Mouse (Mus musculus): ENCODE results near the gene Parp12. TPM values are rescaled to one million over a fixed set of nuclear protein-coding genes. Genes with fewer than 3 reads are reported as not detected.

The Parp12 gene
- polyA plus RNA-seq, 1 experiment from 2014 or later, result 49.2 TPM

GRCm38 (mm10) chr6:39074186-39074585 is 44.0 kb downstream of the Parp12 start:
- Histone ChIP-seq H3K4me3 (ENCODE audit: inconsistent target) (no peak overlapping the region), H3K79me2 (ENCODE audit: inconsistent target) (no peaks in the 10 kb centered on the region), H3K27ac (no peak overlapping the region), H3K36me3 (ENCODE audit: inconsistent target) (peaks cover 72% of the 10 kb centered on the region)

DNA sequence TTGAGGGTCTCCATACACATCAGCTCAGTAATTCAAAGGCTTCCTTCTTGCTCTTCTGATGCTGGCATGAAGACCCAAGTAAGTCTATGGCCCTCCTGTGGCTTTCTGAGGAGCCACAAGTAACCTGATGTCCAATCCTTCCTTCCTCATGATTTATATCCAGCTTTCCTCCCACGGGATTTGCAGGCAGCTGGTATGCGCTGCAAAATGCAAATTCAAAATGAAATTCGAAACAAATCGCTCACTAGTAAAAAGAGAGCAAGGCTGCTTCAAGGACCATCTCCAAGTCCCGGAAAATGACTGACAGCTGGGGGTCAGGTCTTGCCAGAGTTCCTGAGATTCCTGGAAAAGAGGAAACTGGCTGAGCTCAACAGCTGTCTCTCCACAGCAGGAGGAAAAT is 45.5 kb downstream of the Parp12 start:
- no peaks in the 10 kb centered on the region for H3K79me2 ChIP-seq (ENCODE audit: inconsistent target)
- no peak overlapping the region for H3K4me3 ChIP-seq (ENCODE audit: inconsistent target)
- 88% methylated on average over 5 of the region's 5 CpGs for WGBS (ENCODE audit: missing documents)
- H3K27ac ChIP-seq, result no peak overlapping the region
- peaks cover 59% of the 10 kb centered on the region for H3K36me3 ChIP-seq (ENCODE audit: inconsistent target)

- H3K36me3 ChIP-seq (ENCODE audit: inconsistent target), result peaks cover 57% of the 10 kb centered on the region; the same call in 1 of the 2 replicates
- WGBS (ENCODE audit: missing documents), result 64% methylated on average over 12 of the region's 12 CpGs
- no peak overlapping the region for H3K27ac ChIP-seq
Observed at GRCm38 (mm10) chr6:39066935-39067578, 51.1 kb downstream of the Parp12 start.

DNA sequence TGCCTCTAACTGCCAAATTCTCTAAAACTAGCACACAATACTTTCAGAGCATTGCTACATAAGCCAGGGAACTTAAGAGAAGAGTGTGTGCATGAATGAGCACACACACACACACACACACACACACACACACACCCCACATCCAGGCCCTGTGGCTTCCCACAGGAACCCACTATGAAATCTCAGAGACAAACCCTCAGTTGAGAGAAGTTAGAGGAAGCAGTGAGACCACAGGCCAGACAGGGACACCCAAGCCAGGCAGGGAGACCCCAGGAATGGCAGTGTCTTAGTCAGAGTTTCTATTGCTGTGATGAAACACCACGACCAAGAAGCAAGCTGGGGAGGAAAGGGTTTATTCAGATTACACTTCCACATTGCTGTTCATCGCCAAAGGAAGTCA is 54.6 kb downstream of the Parp12 start:
- no peaks in the 10 kb centered on the region for H3K79me2 ChIP-seq (ENCODE audit: inconsistent target)
- H3K4me3 ChIP-seq (ENCODE audit: inconsistent target), result no peak overlapping the region
- no peak overlapping the region for H3K27ac ChIP-seq
- 16% methylated on average over 2 of the region's 2 CpGs for WGBS (ENCODE audit: missing documents)
- H3K36me3 ChIP-seq (ENCODE audit: inconsistent target), result peaks cover 63% of the 10 kb centered on the region

More at GRCm38 (mm10) chr6:39066935-39067578, 51.1 kb downstream of the Parp12 start:
- Histone ChIP-seq H3K4me3 (ENCODE audit: inconsistent target) (no peak overlapping the region), H3K79me2 (ENCODE audit: inconsistent target) (no peaks in the 10 kb centered on the region)

DNA sequence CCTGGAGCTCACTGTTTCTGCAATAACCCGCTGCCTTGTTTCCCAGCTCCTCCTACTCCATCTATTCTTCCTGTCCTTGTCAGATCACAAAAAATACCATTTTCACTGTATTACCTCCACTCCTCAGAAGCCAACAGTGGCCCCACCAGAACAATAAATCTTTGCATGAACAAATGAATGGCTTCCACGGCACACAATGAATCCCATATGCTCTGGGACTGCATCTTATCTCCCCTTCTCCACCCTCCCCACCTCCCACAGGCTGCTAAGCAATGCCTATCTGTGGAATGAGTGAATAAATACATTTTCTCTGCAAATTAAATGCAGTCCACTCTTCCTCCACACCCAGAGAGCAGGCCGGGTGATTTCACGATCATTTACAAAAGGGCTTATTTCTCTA is 57.0 kb downstream of the Parp12 start:
- Histone ChIP-seq H3K36me3 (ENCODE audit: inconsistent target) (peaks cover 71% of the 10 kb centered on the region), H3K4me3 (ENCODE audit: inconsistent target) (no peak overlapping the region), H3K27ac (no peak overlapping the region), H3K79me2 (ENCODE audit: inconsistent target) (no peaks in the 10 kb centered on the region)
- WGBS (ENCODE audit: missing documents), result 86% methylated on average over 4 of the region's 4 CpGs

DNA sequence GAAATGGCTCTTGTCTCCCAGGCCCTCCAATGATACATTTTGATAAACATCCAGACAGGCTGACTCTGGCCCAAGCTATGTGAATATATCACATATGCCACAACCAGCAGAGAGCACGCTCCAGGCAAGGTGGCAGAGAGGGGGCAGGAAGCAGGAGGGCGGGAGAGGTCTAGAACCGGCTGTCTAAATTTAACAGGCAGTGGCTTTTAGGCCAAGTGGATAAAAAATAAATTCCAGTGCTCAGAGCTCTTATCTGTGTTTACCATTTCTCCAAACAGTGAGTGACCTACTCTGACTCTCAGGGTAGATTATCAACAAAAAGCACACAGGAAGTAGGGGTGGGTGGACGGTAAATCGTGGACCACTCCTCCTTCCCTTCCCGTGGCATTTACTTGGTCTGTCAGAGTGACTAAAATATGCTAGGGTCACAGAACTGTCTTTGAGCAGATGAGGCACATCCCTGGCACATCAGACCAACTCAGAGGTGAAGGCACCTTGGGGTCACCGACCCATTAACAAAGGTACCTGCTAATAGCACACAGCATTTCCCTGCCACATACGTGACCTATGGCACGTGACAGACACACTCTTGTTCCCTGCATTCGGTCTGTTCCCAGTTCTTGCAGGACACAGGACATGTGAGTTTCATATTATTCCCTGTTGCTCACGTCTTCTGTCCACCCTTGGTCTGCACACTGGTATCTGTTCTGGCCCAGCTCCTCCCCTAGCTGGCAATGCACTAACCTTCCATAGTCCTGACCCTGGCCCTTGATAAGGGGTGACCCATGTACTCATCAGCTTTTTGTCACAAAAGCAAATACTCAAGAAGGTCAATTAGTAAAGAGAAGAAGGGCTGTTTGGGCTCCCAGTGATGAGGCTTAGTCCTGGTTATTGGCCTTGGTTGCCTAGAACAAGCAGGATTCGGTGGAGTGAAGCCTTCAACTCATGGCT is 58.3 kb downstream of the Parp12 start:
- no peaks in the 10 kb centered on the region for H3K79me2 ChIP-seq (ENCODE audit: inconsistent target)
- no peak overlapping the region for H3K27ac ChIP-seq
- H3K4me3 ChIP-seq (ENCODE audit: inconsistent target), result no peak overlapping the region
- peaks cover 60% of the 10 kb centered on the region for H3K36me3 ChIP-seq (ENCODE audit: inconsistent target)
- WGBS (ENCODE audit: missing documents), result 67% methylated on average over 12 of the region's 12 CpGs

GRCm38 (mm10) chr6:39058936-39059335 is 59.2 kb downstream of the Parp12 start:
- WGBS (ENCODE audit: missing documents), result 85% methylated on average over 3 of the region's 3 CpGs
- Histone ChIP-seq H3K79me2 (ENCODE audit: inconsistent target) (no peaks in the 10 kb centered on the region), H3K4me3 (ENCODE audit: inconsistent target) (no peak overlapping the region), H3K27ac (no peak overlapping the region), H3K36me3 (ENCODE audit: inconsistent target) (peaks cover 51% of the 10 kb centered on the region)

GRCm38 (mm10) chr6:39058389-39058788 is 59.8 kb downstream of the Parp12 start:
- H3K79me2 ChIP-seq (ENCODE audit: inconsistent target), result no peaks in the 10 kb centered on the region
- WGBS (ENCODE audit: missing documents), result 100% methylated on average over 2 of the region's 3 CpGs

GRCm38 (mm10) chr6:39057161-39057560 is 61.0 kb downstream of the Parp12 start:
- WGBS (ENCODE audit: missing documents), result 25% methylated on average over 1 of the region's 1 CpGs
- peaks cover 49% of the 10 kb centered on the region for H3K36me3 ChIP-seq (ENCODE audit: inconsistent target)
- no peak overlapping the region for H3K4me3 ChIP-seq (ENCODE audit: inconsistent target)
- H3K27ac ChIP-seq, result no peak overlapping the region
- H3K79me2 ChIP-seq (ENCODE audit: inconsistent target), result no peaks in the 10 kb centered on the region

More at GRCm38 (mm10) chr6:39058389-39058788, 59.8 kb downstream of the Parp12 start:
- Histone ChIP-seq H3K36me3 (ENCODE audit: inconsistent target) (peaks cover 48% of the 10 kb centered on the region), H3K27ac (no peak overlapping the region), H3K4me3 (ENCODE audit: inconsistent target) (no peak overlapping the region)

GRCm38 (mm10) chr6:39055831-39056261 is 62.3 kb downstream of the Parp12 start:
- no peaks in the 10 kb centered on the region for H3K79me2 ChIP-seq (ENCODE audit: inconsistent target)
- no peak overlapping the region for H3K27ac ChIP-seq
- H3K36me3 ChIP-seq (ENCODE audit: inconsistent target), result peaks cover 49% of the 10 kb centered on the region
- H3K4me3 ChIP-seq (ENCODE audit: inconsistent target), result no peak overlapping the region
- 34% methylated on average over 7 of the region's 7 CpGs for WGBS (ENCODE audit: missing documents)

DNA sequence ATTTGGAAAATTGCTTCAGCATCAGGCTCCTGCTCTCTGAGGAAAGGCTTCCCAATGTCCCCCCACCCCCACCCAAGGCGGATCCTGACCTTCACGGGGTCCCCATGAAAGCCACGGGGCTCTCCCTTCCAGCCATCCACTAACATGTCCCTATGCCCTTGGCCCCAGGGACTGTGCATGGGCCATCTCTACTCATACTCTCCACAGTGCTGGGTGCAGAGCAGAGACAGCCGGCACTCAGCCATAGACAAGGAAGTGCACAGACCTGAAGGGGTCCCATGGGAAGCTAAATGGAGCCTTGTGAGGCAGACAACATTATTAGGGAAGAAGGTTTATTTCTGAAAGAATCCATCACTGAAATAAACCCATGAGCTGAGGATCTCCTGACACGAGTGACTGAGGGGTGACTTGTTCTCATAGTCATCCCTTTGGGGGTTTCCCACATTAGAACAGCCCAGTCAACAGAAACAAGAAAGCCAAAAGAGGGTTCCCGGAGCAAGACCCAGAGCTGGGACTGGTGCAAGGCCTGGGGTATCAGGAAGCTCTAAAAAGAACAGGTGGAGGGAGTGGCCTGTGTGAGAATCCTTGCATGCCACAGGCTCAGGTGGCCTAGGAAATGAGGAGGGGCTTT is 63.2 kb downstream of the Parp12 start:
- no peak overlapping the region for H3K4me3 ChIP-seq (ENCODE audit: inconsistent target)
- H3K27ac ChIP-seq, result no peak overlapping the region
- WGBS (ENCODE audit: missing documents), result 81% methylated on average over 6 of the region's 6 CpGs
- H3K36me3 ChIP-seq (ENCODE audit: inconsistent target), result peaks cover 48% of the 10 kb centered on the region
- no peaks in the 10 kb centered on the region for H3K79me2 ChIP-seq (ENCODE audit: inconsistent target)

GRCm38 (mm10) chr6:39054206-39054864 is 63.8 kb downstream of the Parp12 start:
- 70% methylated on average over 13 of the region's 13 CpGs for WGBS (ENCODE audit: missing documents)
- H3K4me3 ChIP-seq (ENCODE audit: inconsistent target), result no peak overlapping the region
- no peaks in the 10 kb centered on the region for H3K79me2 ChIP-seq (ENCODE audit: inconsistent target)
- H3K36me3 ChIP-seq (ENCODE audit: inconsistent target), result peaks cover 47% of the 10 kb centered on the region
- no peak overlapping the region for H3K27ac ChIP-seq

- Histone ChIP-seq H3K36me3 (ENCODE audit: inconsistent target) (peaks cover 52% of the 10 kb centered on the region), H3K4me3 (ENCODE audit: inconsistent target) (no peak overlapping the region), H3K27ac (no peak overlapping the region), H3K79me2 (ENCODE audit: inconsistent target) (no peaks in the 10 kb centered on the region)
- WGBS (ENCODE audit: missing documents), result 100% methylated on average over 4 of the region's 4 CpGs
Observed at GRCm38 (mm10) chr6:39052636-39053035, 65.5 kb downstream of the Parp12 start.

- H3K79me2 ChIP-seq (ENCODE audit: inconsistent target), result no peaks in the 10 kb centered on the region
Observed at GRCm38 (mm10) chr6:39051799-39052556, 66.2 kb downstream of the Parp12 start.

More at GRCm38 (mm10) chr6:39051799-39052556, 66.2 kb downstream of the Parp12 start:
- Histone ChIP-seq H3K27ac (no peak overlapping the region), H3K36me3 (ENCODE audit: inconsistent target) (peaks cover 49% of the 10 kb centered on the region), H3K4me3 (ENCODE audit: inconsistent target) (no peak overlapping the region)
- WGBS (ENCODE audit: missing documents), result 73% methylated on average over 8 of the region's 9 CpGs
